Comparison of ENCODE assay signal across 8 mouse cellular contexts in the genomic region with DNA sequence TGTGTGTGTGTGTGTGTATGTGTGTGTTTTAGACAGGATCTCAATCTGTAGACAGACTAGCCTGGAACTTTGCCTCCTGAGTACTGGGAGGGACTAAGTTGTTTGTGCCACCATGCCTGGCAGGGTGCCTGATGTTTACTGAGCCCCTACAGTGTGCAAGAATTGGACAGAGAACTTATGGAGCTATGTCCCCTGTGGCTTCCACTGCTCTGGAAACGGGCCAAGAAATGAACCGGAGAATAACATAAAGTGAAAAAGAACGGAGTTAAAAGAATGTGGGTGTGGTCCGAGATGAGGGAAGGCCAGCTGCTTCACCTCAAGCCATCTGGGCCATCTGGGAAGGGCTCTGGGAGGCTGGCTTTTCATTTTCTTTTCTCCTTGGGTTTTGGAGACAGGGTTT. TPM values are rescaled to one million over a fixed set of nuclear protein-coding genes. Genes with fewer than 3 reads are reported as not detected.
DNase-seq lines count a peak whose midpoint lies in the region; ATAC-seq and TF ChIP-seq lines count a peak whose summit lies in the region.
"Had no signal": no experiment of that assay in that cellular context is flagged by ENCODE, and none has a peak within 500 bp of the region (broad histone marks: within the 10 kb centered on the region; RNA-seq: fewer than 3 reads in every experiment).

No protein-coding gene starts in this region.

- H3K4me1 ChIP-seq in limb, embryonic 12.5 days (replicated peaks), result peaks cover 42% of the 10 kb centered on the region
- H3K4me1 ChIP-seq in limb, embryonic 10.5 days, result peaks cover 49% of the 10 kb centered on the region
- peaks cover 14% of the 10 kb centered on the region for H3K4me1 ChIP-seq in hindbrain, embryonic 14.5 days (replicated peaks; ENCODE audit: control insufficient read depth, insufficient read depth, low read length)
- H3K4me1 ChIP-seq in thymus, adult 2 months (replicated peaks; ENCODE audit: control insufficient read depth, insufficient read depth, low read length), result peaks cover 16% of the 10 kb centered on the region

- ATAC-seq in limb, embryonic 12.5 days (ENCODE audit: insufficient number of reproducible peaks, insufficient read depth, low FRiP score, low TSS enrichment, low read depth), result no peak
- ATAC-seq in hindbrain, embryonic 14.5 days (ENCODE audit: low FRiP score), result no peak

- H3K27ac ChIP-seq in limb, embryonic 12.5 days, result peak overlapping the region; percentile 66
- H3K27ac ChIP-seq in limb, embryonic 10.5 days, result no peak overlapping the region
- H3K27ac ChIP-seq in hindbrain, embryonic 14.5 days, result no peak overlapping the region
- H3K27ac ChIP-seq in thymus, adult 2 months (ENCODE audit: control insufficient read depth, insufficient read depth, low read length), result no peak overlapping the region

- peaks cover 10% of the 10 kb centered on the region for H3K27me3 ChIP-seq in limb, embryonic 12.5 days
- peaks cover 23% of the 10 kb centered on the region for H3K27me3 ChIP-seq in limb, embryonic 10.5 days (ENCODE audit: low read depth, poor library complexity, severe bottlenecking)
- no peaks in the 10 kb centered on the region for H3K27me3 ChIP-seq in hindbrain, embryonic 14.5 days (ENCODE audit: control insufficient read depth, insufficient read depth, low read length)
- no peaks in the 10 kb centered on the region for H3K27me3 ChIP-seq in thymus, adult 2 months (ENCODE audit: control insufficient read depth, insufficient read depth, low read length)

- no peak overlapping the region; the same call in 1 of the 2 replicates for H3K9ac ChIP-seq in limb, embryonic 12.5 days (replicated peaks)
- no peak overlapping the region for H3K9ac ChIP-seq in hindbrain, embryonic 14.5 days

- H3K4me3 ChIP-seq in limb, embryonic 12.5 days (replicated peaks), result no peak overlapping the region
- H3K4me3 ChIP-seq in limb, embryonic 10.5 days, result no peak overlapping the region
- H3K4me3 ChIP-seq in hindbrain, embryonic 14.5 days (replicated peaks; ENCODE audit: low read length), result no peak overlapping the region
- H3K4me3 ChIP-seq in thymus, adult 2 months (ENCODE audit: control insufficient read depth, insufficient read depth, low read length), result no peak overlapping the region

- no peaks in the 10 kb centered on the region for H3K36me3 ChIP-seq in limb, embryonic 12.5 days
- H3K36me3 ChIP-seq in limb, embryonic 10.5 days, result no peaks in the 10 kb centered on the region
- H3K36me3 ChIP-seq in hindbrain, embryonic 14.5 days (replicated peaks; ENCODE audit: control insufficient read depth, insufficient read depth), result no peaks in the 10 kb centered on the region
- no peaks in the 10 kb centered on the region for H3K36me3 ChIP-seq in thymus, adult 2 months (ENCODE audit: control insufficient read depth, insufficient read depth, low read length)

- no peaks in the 10 kb centered on the region for H3K9me3 ChIP-seq in limb, embryonic 12.5 days
- no peaks in the 10 kb centered on the region for H3K9me3 ChIP-seq in limb, embryonic 10.5 days (replicated peaks)
- H3K9me3 ChIP-seq in hindbrain, embryonic 14.5 days (ENCODE audit: control insufficient read depth, low read length), result no peaks in the 10 kb centered on the region

- TF ChIP-seq POLR2A in thymus, adult 2 months (IDR thresholded peaks at IDR 0.05; ENCODE audit: control insufficient read depth, extremely low read depth, insufficient read depth, low read length, poor library complexity), result no peak

- WGBS in limb, embryonic 12.5 days, result 9% methylated on average over 4 of the region's 4 CpGs
- 51% methylated on average over 4 of the region's 4 CpGs for WGBS in limb, embryonic 10.5 days
- 9% methylated on average over 4 of the region's 4 CpGs for WGBS in hindbrain, embryonic 14.5 days
- WGBS in thymus, adult 2 months, result 60% methylated on average over 4 of the region's 4 CpGs

- TF ChIP-seq CTCF in thymus, adult 2 months (IDR thresholded peaks at IDR 0.05; ENCODE audit: borderline replicate concordance, control insufficient read depth, extremely low read depth, insufficient read depth, low read length, poor library complexity), result no peak

- H3K4me2 ChIP-seq in limb, embryonic 12.5 days, result no peak overlapping the region
- H3K4me2 ChIP-seq in hindbrain, embryonic 14.5 days (replicated peaks), result no peak overlapping the region

- DNase-seq in limb, embryonic 10.5 days (ENCODE audit: low spot score), result no peak
- DNase-seq in ZHBTc4 (ENCODE audit: low read depth, low spot score), result peak; percentile 67
- peak; percentile 54 for DNase-seq in hindbrain, embryonic 14.5 days (ENCODE audit: low spot score)
- DNase-seq in lung, postnatal 10 days, result peak; percentile 82
- DNase-seq in thymus, adult 2 months, result no peak
- DNase-seq in layer of hippocampus, postnatal 14 days (ENCODE audit: low spot score in 2 of 2), result no peak
- DNase-seq: gastrocnemius, postnatal 14 days had no signal

RNA-seq across cellular contexts. Expression of gene Slc8b1, which starts 3.8 kb away (rescaled TPM):
- 6.1 and 6.2 TPM in 2 replicates for polyA plus RNA-seq in limb, embryonic 12.5 days (2016; fragmentation: Nextera tagmentation; extraction: Ambion mirVana)
- 3.7 and 4.4 TPM in 2 replicates for polyA plus RNA-seq in limb, embryonic 10.5 days (2016; fragmentation: Nextera tagmentation; extraction: Ambion mirVana)
- polyA plus RNA-seq in hindbrain, embryonic 14.5 days (2014; fragmentation: Nextera tagmentation; extraction: Ambion mirVana), result 1.3 and 1.4 TPM in 2 replicates
- polyA plus RNA-seq in thymus, adult 2 months (2012; rRNA removed), result 21.9 and 29.1 TPM in 2 replicates
- total RNA-seq in layer of hippocampus, postnatal 14 days (2021), result 1 to 10 TPM; 7.9 to 8.4 TPM

RNA-seq across cellular contexts. Expression of gene Plbd2, which starts 11.3 kb away (rescaled TPM):
- 46.0 and 46.3 TPM in 2 replicates for polyA plus RNA-seq in limb, embryonic 12.5 days (2016; fragmentation: Nextera tagmentation; extraction: Ambion mirVana)
- polyA plus RNA-seq in limb, embryonic 10.5 days (2016; fragmentation: Nextera tagmentation; extraction: Ambion mirVana), result 41.3 and 43.1 TPM in 2 replicates
- polyA plus RNA-seq in hindbrain, embryonic 14.5 days (2014; fragmentation: Nextera tagmentation; extraction: Ambion mirVana), result 26.8 and 28.8 TPM in 2 replicates
- polyA plus RNA-seq in thymus, adult 2 months (2012; rRNA removed), result 31.5 and 32.4 TPM in 2 replicates
- total RNA-seq in layer of hippocampus, postnatal 14 days (2021), result 10 to 100 TPM; 69.9 to 76.1 TPM

RNA-seq across cellular contexts. Expression of gene Sds, which starts 38.4 kb away (rescaled TPM):
- polyA plus RNA-seq in limb, embryonic 12.5 days (2016; fragmentation: Nextera tagmentation; extraction: Ambion mirVana), result not detected in 2 replicates
- not detected in 2 replicates for polyA plus RNA-seq in limb, embryonic 10.5 days (2016; fragmentation: Nextera tagmentation; extraction: Ambion mirVana)
- not detected in 2 replicates for polyA plus RNA-seq in hindbrain, embryonic 14.5 days (2014; fragmentation: Nextera tagmentation; extraction: Ambion mirVana)
- polyA plus RNA-seq in thymus, adult 2 months (2012; rRNA removed), result 0.65 and 0.75 TPM in 2 replicates
- not detected for total RNA-seq in layer of hippocampus, postnatal 14 days (2021)
- total RNA-seq: gastrocnemius, postnatal 14 days had no signal

RNA-seq across cellular contexts. Expression of gene Sdsl, which starts 42.1 kb away (rescaled TPM):
- polyA plus RNA-seq in limb, embryonic 12.5 days (2016; fragmentation: Nextera tagmentation; extraction: Ambion mirVana), result 3.6 and 4.2 TPM in 2 replicates
- 5.2 and 5.6 TPM in 2 replicates for polyA plus RNA-seq in limb, embryonic 10.5 days (2016; fragmentation: Nextera tagmentation; extraction: Ambion mirVana)
- 6.1 and 7.7 TPM in 2 replicates for polyA plus RNA-seq in hindbrain, embryonic 14.5 days (2014; fragmentation: Nextera tagmentation; extraction: Ambion mirVana)
- 1.8 and 2.5 TPM in 2 replicates for polyA plus RNA-seq in thymus, adult 2 months (2012; rRNA removed)
- total RNA-seq in layer of hippocampus, postnatal 14 days (2021), result 1 to 10 TPM; 7.1 to 8.7 TPM

Comparison
In these comparisons a context has a peak if more than half of its experiments do, and no peak if none do; other contexts are left out.
1. DNase-seq: peak in ZHBTc4 (single experiment), hindbrain, embryonic 14.5 days (single experiment) and lung, postnatal 10 days (single experiment); none in limb, embryonic 10.5 days (single experiment), thymus, adult 2 months (single experiment) and layer of hippocampus, postnatal 14 days (0 of 2).